In the genomic region with DNA sequence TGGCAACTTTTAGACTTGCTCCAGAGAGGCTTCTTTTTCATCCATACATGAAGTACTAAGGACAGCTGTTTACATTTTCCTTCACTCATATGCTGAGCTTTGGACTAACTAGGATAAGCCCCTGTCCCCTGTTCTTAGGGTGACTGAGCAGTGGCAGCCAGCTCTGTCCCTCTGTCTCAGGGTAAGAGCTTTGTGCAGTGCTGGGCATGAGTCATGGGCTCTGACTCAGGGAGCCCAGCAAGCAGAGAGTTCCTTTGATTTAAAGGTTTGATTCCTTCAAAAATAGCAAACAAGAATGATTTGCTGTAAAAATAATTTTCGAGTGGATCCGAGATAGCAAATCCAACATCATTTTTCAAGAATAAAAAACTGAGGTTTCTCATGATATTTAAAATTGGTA, we compare ENCODE assay signal across 29 mouse cellular contexts.
A peak's percentile ranks its signal among the peaks of the same experiment; 100 is the strongest.
DNase-seq lines count a peak whose midpoint lies in the region; ATAC-seq and TF ChIP-seq lines count a peak whose summit lies in the region.
"Had no signal": no experiment of that assay in that cellular context is flagged by ENCODE, and none has a peak within 500 bp of the region (broad histone marks: within the 10 kb centered on the region; RNA-seq: fewer than 3 reads in every experiment).

No protein-coding gene starts in this region.

- WGBS in thymus, adult 2 months, result 100% methylated on average over 2 of the region's 2 CpGs

- H3K27me3 ChIP-seq in Patski (no peaks in the 10 kb centered on the region), myocyte (ENCODE audit: control insufficient read depth, insufficient read depth, insufficient read length) (no peaks in the 10 kb centered on the region)
- no peaks in the 10 kb centered on the region for H3K27me3 ChIP-seq in thymus, adult 2 months (ENCODE audit: control insufficient read depth, insufficient read depth, low read length)
- H3K27me3 ChIP-seq: embryonic facial prominence, embryonic 12.5 days; forebrain, embryonic 13.5 days; hindbrain, embryonic 12.5 days; limb, embryonic 12.5 days; liver, embryonic 13.5 days; neural tube, embryonic 13.5 days had no signal

- CTCF ChIA-PET in Patski (lab: Charles Lee), result interaction anchor here (1.1 kb wide), 1 partner anchor 24 kb away, joined by 3 read pairs; no protein-coding TSS in a partner anchor

- no peaks in the 10 kb centered on the region for H3K36me3 ChIP-seq in myocyte (ENCODE audit: control insufficient read depth, insufficient read depth)
- no peaks in the 10 kb centered on the region for H3K36me3 ChIP-seq in thymus, adult 2 months (ENCODE audit: control insufficient read depth, insufficient read depth, low read length)
- H3K36me3 ChIP-seq: embryonic facial prominence, embryonic 12.5 days; hindbrain, embryonic 12.5 days; liver, embryonic 13.5 days; neural tube, embryonic 13.5 days had no signal

- H3K79me2 ChIP-seq in myocyte (ENCODE audit: control insufficient read depth, insufficient read depth), result no peaks in the 10 kb centered on the region

- in situ Hi-C loops in Patski (cut with MboI; ENCODE audit: low pct_unique_long_range_greater_than_20kb), result no loop called here

- H3K4me2 ChIP-seq in myocyte (ENCODE audit: low read depth), result peak overlapping the region; percentile 26
- H3K4me2 ChIP-seq: embryonic facial prominence, embryonic 12.5 days; forebrain, embryonic 13.5 days; heart, embryonic 12.5 days; hindbrain, embryonic 12.5 days; limb, embryonic 12.5 days; liver, embryonic 13.5 days; lung, embryonic 14.5 days; neural tube, embryonic 13.5 days had no signal

- no peak for TF ChIP-seq CTCF in Patski (IDR thresholded peaks at IDR 0.05)
- TF ChIP-seq CTCF in thymus, adult 2 months (IDR thresholded peaks at IDR 0.05; ENCODE audit: borderline replicate concordance, control insufficient read depth, extremely low read depth, insufficient read depth, low read length, poor library complexity), result no peak

- TF ChIP-seq POLR2A in myocyte (IDR thresholded peaks at IDR 0.05; ENCODE audit: insufficient read length, low read depth), result no peak
- TF ChIP-seq POLR2A in thymus, adult 2 months (IDR thresholded peaks at IDR 0.05; ENCODE audit: control insufficient read depth, extremely low read depth, insufficient read depth, low read length, poor library complexity), result no peak

- DNase-seq in frontal cortex, postnatal 36 days (ENCODE audit: low spot score in 2 of 2), result no peak
- no peak for DNase-seq in Patski (ENCODE audit: low read depth, low spot score)
- DNase-seq in adrenal gland, postnatal 25 days, result peak; percentile 54
- DNase-seq in layer of hippocampus, postnatal 14 days (ENCODE audit: low spot score in 2 of 2), result no peak
- no peak for DNase-seq in natural killer cell, adult 2 months (ENCODE audit: low spot score in 2 of 2)
- DNase-seq in thymus, adult 2 months, result no peak
- DNase-seq: B cell, adult 2 months; cerebellum, adult 11-12 months; cerebellum, postnatal 14 days; gastrocnemius, postnatal 10 days; heart, adult 18-20 months; heart, postnatal 10 days; kidney, postnatal 36 days; liver, embryonic 13.5 days; lung, embryonic 14.5 days; lung, postnatal 36 days; midbrain, embryonic 14.5 days had no signal

- H3ac ChIP-seq in myocyte (ENCODE audit: control insufficient read depth, insufficient read length), result no peak overlapping the region

- POLR2A ChIA-PET in Patski (lab: Charles Lee), result no interaction called here

- H3K27ac ChIP-seq in thymus, adult 2 months (ENCODE audit: control insufficient read depth, insufficient read depth, low read length), result no peak overlapping the region
- H3K27ac ChIP-seq: embryonic facial prominence, embryonic 12.5 days; forebrain, embryonic 13.5 days; hindbrain, embryonic 12.5 days; limb, embryonic 12.5 days; liver, embryonic 13.5 days; neural tube, embryonic 13.5 days; stomach, postnatal 0 days had no signal

- H3K4me3 ChIP-seq in myocyte, result no peak overlapping the region
- no peak overlapping the region for H3K4me3 ChIP-seq in thymus, adult 2 months (ENCODE audit: control insufficient read depth, insufficient read depth, low read length)
- H3K4me3 ChIP-seq: embryonic facial prominence, embryonic 12.5 days; erythroblast, embryonic 14.5 days; forebrain, embryonic 13.5 days; heart, embryonic 12.5 days; hindbrain, embryonic 12.5 days; limb, embryonic 12.5 days; liver, embryonic 13.5 days; megakaryocyte, embryonic 14.5 days; neural tube, embryonic 13.5 days had no signal

- peaks cover 34% of the 10 kb centered on the region for H3K4me1 ChIP-seq in thymus, adult 2 months (replicated peaks; ENCODE audit: control insufficient read depth, insufficient read depth, low read length)

- ATAC-seq in frontal cortex, adult (ENCODE audit: low TSS enrichment), result peak; percentile 79
- peak; percentile 94 for ATAC-seq in Patski
- ATAC-seq: forebrain, embryonic 13.5 days; intestine, postnatal 0 days had no signal

TF ChIP-seq in myocyte, 11 proteins besides CTCF, POLR2A, EP300 and RAD21:
- no peak for TF ChIP-seq USF1 (IDR thresholded peaks at IDR 0.05; ENCODE audit: low read depth)
- no peak for TF ChIP-seq MYOG (IDR thresholded peaks at IDR 0.05; ENCODE audit: control insufficient read depth in 1 of 3, insufficient read depth in 1 of 3, insufficient read length in 2 of 3, low read depth in 2 of 3)
- TF ChIP-seq MYOD1 (IDR thresholded peaks at IDR 0.05; ENCODE audit: control insufficient read depth in 1 of 3, insufficient read length in 2 of 3, low read depth in 2 of 3), result no peak
- no peak for TF ChIP-seq REST (IDR thresholded peaks at IDR 0.05; ENCODE audit: insufficient read depth, insufficient read length)
- no peak for TF ChIP-seq POLR2AphosphoS2 (IDR thresholded peaks at IDR 0.05; ENCODE audit: insufficient read length, low read depth)
- TF ChIP-seq MAX (IDR thresholded peaks at IDR 0.05; ENCODE audit: low read depth), result no peak
- TF ChIP-seq TCF12 (IDR thresholded peaks at IDR 0.05; ENCODE audit: insufficient read depth, poor library complexity, severe bottlenecking), result no peak
- TF ChIP-seq E2F4 (IDR thresholded peaks at IDR 0.05; ENCODE audit: insufficient read depth), result no peak
- no peak for TF ChIP-seq SRF (IDR thresholded peaks at IDR 0.05; ENCODE audit: control insufficient read depth, insufficient read length, low read depth)
- no peak for TF ChIP-seq TCF3 (IDR thresholded peaks at IDR 0.05; ENCODE audit: insufficient read length, low read depth)
- no peak for TF ChIP-seq CEBPB (IDR thresholded peaks at IDR 0.05; ENCODE audit: insufficient read depth, poor library complexity, severe bottlenecking)
